Mouse (Mus musculus) liver, postnatal 0 days (tissue): ENCODE results near the gene Cacng8. TPM values are rescaled to one million over a fixed set of nuclear protein-coding genes. Genes with fewer than 3 reads are reported as not detected.

Source experiments
- ATAC-seq: fragments of 200-750 bp; cut with Nextera tagmentation; 2 replicates; pipeline ENCODE4 v1.8.0; 2017; ENCODE audit warnings: mild to moderate bottlenecking, moderate library complexity
- DNase-seq: peaks from one replicate; pipeline ENCODE4 v3.0.0-alpha.2; 2016
- H3K27ac ChIP-seq: fragments of 300-500 bp; sonication (generic); 2 replicates; pipeline ENCODE4 v1.5.1; 2014; ENCODE audit warnings: antibody characterized with exemption, moderate library complexity, mild to moderate bottlenecking, low read depth
- H3K27me3 ChIP-seq: fragments of 300-500 bp; sonication (generic); 2 replicates; pipeline ENCODE4 v1.6.1; 2014; ENCODE audit warnings: low read length, control low read depth, mixed read lengths; ENCODE audit not compliant: insufficient read depth
- H3K36me3 ChIP-seq: fragments of 300-500 bp; sonication (generic); replicated peaks from 2 replicates; pipeline ENCODE4 v1.6.1; 2014; ENCODE audit warnings: mild to moderate bottlenecking, control low read depth, low read length, moderate library complexity, mixed read lengths; ENCODE audit not compliant: insufficient read depth
- H3K4me1 ChIP-seq: fragments of 300-500 bp; sonication (generic); 2 replicates; pipeline ENCODE4 v1.6.1; 2014; ENCODE audit warnings: antibody characterized with exemption, mild to moderate bottlenecking, control low read depth; ENCODE audit not compliant: insufficient read depth
- H3K4me2 ChIP-seq: fragments of 300-500 bp; sonication (generic); 2 replicates; pipeline ENCODE4 v1.6.1; 2014; ENCODE audit warnings: low read depth, mild to moderate bottlenecking, low read length, moderate library complexity, mixed read lengths
- H3K4me3 ChIP-seq: fragments of 300-500 bp; sonication (generic); 2 replicates; pipeline ENCODE4 v1.5.1; 2014; ENCODE audit warnings: low read depth, low read length
- H3K9ac ChIP-seq: fragments of 300-500 bp; sonication (generic); replicated peaks from 2 replicates; pipeline ENCODE4 v1.6.1; 2014; ENCODE audit warnings: mild to moderate bottlenecking, moderate library complexity
- H3K9me3 ChIP-seq: fragments of 300-500 bp; sonication (generic); 2 replicates; pipeline ENCODE4 v1.6.1; 2016; ENCODE audit warnings: mild to moderate bottlenecking, control low read depth, low read length, mixed read lengths
- CTCF ChIP-seq: sonication (generic); IDR thresholded peaks from 2 replicates; pipeline ENCODE4 v1.5.1; 2016; ENCODE audit warnings: antibody characterized with exemption, low read depth
- EP300 ChIP-seq: IDR thresholded peaks from 2 replicates; pipeline ENCODE4 v1.6.1; 2016; ENCODE audit warnings: antibody characterized with exemption, low read depth, mild to moderate bottlenecking
- WGBS: fragments of 180-500 bp; shearing (Covaris S2); extraction: QIAGEN DNeasy Blood & Tissue Kit; methylation state at CpG from one replicate; pipeline ENCODE4 v1.1.7; 2014; ENCODE audit not compliant: insufficient replicate concordance; 5-methylcytosine and 5-hydroxymethylcytosine counted together
- polyA plus RNA-seq: library from polyadenylated mRNA; unstranded; fragments of >200 nt; fragmentation: Nextera tagmentation; extraction: Ambion mirVana; gene quantifications from 2 replicates; pipeline ENCODE4 v1.2.1, GENCODE M21; 2015

The Cacng8 gene
- polyA plus RNA-seq, 1 experiment from 2014 or later = not detected

DNA sequence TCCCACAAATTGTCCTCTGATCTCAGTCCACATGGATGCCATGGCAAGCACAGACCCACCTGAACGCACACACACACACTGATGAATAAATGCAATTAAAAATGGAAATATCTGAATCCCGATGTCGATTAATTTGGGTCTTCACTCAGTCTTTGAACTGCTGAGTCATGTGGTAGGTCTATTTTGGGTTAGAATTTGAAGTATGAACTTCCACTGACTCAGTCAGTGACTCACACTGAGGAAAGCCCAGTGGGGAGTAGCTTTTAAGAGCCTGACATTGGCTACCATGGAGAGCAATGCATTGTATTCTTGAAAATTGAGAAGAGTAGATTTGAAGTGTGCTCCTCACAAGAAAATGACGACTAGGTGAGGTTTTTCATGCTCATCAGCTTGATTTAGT lies 56.5 kb downstream of the Cacng8 start:
- Histone ChIP-seq H3K9me3 (no peaks in the 10 kb centered on the region), H3K9ac (no peak overlapping the region), H3K4me2 (no peak overlapping the region), H3K4me3 (no peak overlapping the region), H3K4me1 (peaks cover 2% of the 10 kb centered on the region; the same call in 1 of the 2 replicates), H3K27ac (no peak overlapping the region), H3K27me3 (0 out of 2 replicates have a peak, but pooled peaks cover 2% of the 10 kb centered on the region), H3K36me3 (no peaks in the 10 kb centered on the region)
- TF ChIP-seq EP300 = no peak
- TF ChIP-seq CTCF = no peak
- WGBS = 71% methylated on average over 4 of the region's 4 CpGs
- no peak for ATAC-seq
- no peak for DNase-seq

DNA sequence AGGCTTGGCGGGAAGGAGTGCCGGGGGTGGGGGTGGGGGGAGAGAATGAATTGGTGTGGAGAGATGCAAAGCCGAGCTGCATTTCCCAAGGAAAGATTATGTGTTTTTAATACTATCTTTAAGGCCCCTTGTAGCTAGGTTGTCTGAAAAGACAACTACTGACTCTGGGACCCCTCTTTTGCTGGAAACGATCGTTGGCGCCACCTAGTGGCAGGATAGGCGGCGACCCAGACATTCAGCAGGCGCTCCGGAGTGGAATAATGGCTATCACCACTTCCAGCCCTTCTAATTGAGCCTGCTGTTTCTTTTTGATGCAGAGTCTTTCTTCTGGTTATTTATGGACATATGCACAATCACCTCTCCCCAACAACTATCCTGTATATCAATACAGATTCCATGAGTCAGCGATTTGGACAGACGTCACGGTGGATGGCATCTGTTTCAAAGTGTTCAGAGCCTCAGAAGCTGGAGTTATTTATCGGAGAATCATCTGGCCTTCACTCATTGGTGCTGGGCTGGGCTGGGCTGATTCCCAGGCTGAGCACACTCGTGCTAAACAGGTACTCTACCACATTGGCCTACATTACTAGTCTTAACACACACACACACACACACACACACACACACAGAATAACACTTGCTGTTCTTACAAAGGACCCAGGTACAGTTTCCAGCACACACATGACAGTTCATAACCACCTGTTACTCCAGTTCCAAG lies 58.4 kb downstream of the Cacng8 start:
- peak; percentile 73 for DNase-seq

DNA sequence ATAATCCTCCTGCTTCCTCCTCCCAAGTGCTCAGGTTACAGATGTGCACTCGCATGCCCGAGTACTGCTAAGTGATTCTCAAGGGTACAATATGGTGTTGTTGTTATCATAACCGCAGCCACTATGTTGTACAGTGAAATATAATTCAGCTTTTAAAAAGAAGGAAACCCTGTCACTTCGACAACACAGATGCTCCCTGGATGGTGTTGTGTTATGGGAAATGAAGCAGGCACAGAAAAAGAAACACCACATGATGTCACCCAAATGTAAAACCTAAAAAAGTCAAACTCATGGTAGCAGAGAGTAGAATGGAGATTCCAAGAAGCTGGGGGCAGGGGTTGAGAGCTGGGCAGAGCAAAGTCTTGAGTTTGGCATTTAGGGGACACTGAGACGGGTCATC lies 60.2 kb downstream of the Cacng8 start:
- H3K4me3 ChIP-seq = no peak overlapping the region
- H3K27ac ChIP-seq = no peak overlapping the region
- peaks cover 4% of the 10 kb centered on the region; the same call in 1 of the 2 replicates for H3K4me1 ChIP-seq
- H3K27me3 ChIP-seq = 0 out of 2 replicates have a peak, but pooled peaks cover 2% of the 10 kb centered on the region
- no peak overlapping the region for H3K9ac ChIP-seq
- H3K36me3 ChIP-seq = no peaks in the 10 kb centered on the region
- TF ChIP-seq EP300 (no peak), CTCF (no peak)
- 63% methylated on average over 5 of the region's 5 CpGs for WGBS
- DNase-seq = no peak
- no peaks in the 10 kb centered on the region for H3K9me3 ChIP-seq
- no peak for ATAC-seq
- H3K4me2 ChIP-seq = no peak overlapping the region

More for the DNA sequence above, 58.4 kb downstream of the Cacng8 start:
- Histone ChIP-seq H3K9me3 (no peaks in the 10 kb centered on the region), H3K4me2 (no peak overlapping the region), H3K9ac (no peak overlapping the region), H3K36me3 (no peaks in the 10 kb centered on the region), H3K4me3 (no peak overlapping the region), H3K27me3 (0 out of 2 replicates have a peak, but pooled peaks cover 2% of the 10 kb centered on the region), H3K4me1 (peaks cover 4% of the 10 kb centered on the region; the same call in 1 of the 2 replicates), H3K27ac (no peak overlapping the region)
- no peak for ATAC-seq
- TF ChIP-seq CTCF (peak; percentile 83), EP300 (no peak)
- 23% methylated on average over 15 of the region's 15 CpGs for WGBS

DNA sequence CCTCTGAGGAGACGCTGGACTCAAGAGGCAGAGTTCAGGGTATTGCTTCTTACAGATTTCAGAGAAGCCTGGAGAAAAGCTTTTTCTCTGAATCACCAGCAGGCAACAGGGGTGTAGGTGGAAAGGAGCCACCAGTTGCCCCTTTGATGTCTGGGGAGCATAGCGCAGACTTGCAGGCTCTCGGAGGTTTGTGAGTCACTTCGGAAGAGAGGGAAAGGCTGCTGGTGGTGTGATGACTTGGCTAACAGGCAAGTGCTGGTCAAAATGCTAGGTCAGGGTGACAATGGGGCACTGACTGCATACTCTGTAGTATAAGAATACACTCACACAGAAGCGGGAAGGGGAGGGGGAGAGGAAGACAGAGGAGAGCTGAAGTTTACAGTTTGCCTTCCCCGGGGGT lies 60.7 kb downstream of the Cacng8 start:
- Histone ChIP-seq H3K27ac (no peak overlapping the region), H3K36me3 (no peaks in the 10 kb centered on the region), H3K4me3 (no peak overlapping the region), H3K4me2 (no peak overlapping the region), H3K9ac (no peak overlapping the region), H3K27me3 (0 out of 2 replicates have a peak, but pooled peaks cover 2% of the 10 kb centered on the region), H3K4me1 (peaks cover 4% of the 10 kb centered on the region; the same call in 1 of the 2 replicates), H3K9me3 (no peaks in the 10 kb centered on the region)
- ATAC-seq (no peak), DNase-seq (no peak)
- TF ChIP-seq CTCF (no peak), EP300 (no peak)
- 47% methylated on average over 6 of the region's 6 CpGs for WGBS

DNA sequence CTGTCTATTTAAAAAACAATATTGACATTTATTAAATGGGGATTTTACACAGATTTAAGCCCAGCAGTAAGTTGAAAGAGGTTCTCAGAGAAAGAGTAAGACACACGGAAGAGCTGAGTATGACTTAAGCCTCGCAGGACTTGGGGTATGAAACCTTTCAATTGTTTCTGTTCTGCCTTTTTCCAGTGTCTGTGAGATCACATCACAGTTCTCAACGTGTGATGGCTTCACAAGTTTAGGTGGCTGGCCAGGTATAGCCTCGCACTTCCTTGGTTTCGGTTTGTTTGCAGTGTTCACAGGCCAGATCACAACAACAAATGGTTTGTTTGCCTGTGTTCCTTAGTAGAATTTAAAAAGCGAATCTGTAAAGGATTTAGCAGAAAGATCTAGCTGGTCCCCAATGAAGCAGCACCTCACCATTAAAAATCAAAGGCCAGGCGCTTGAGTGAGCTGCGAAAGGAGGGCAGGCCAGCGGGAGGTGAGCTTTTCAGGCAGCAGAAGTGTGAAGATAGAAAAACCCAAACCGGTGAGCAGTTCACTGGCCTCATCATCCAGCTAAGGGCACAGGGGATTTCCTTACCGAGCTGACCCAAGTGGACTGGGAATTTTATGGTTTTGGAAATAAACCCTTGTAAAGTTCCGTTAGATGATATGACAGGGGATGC lies 62.5 kb downstream of the Cacng8 start:
- no peak for TF ChIP-seq CTCF
- no peak for TF ChIP-seq EP300
- Histone ChIP-seq H3K27ac (no peak overlapping the region), H3K36me3 (no peaks in the 10 kb centered on the region), H3K4me2 (no peak overlapping the region), H3K4me1 (peaks cover 4% of the 10 kb centered on the region; the same call in 1 of the 2 replicates), H3K27me3 (0 out of 2 replicates have a peak, but pooled peaks cover 2% of the 10 kb centered on the region), H3K9me3 (no peaks in the 10 kb centered on the region), H3K4me3 (no peak overlapping the region), H3K9ac (no peak overlapping the region)
- DNase-seq = no peak
- WGBS = 53% methylated on average over 12 of the region's 12 CpGs
- no peak for ATAC-seq

DNA sequence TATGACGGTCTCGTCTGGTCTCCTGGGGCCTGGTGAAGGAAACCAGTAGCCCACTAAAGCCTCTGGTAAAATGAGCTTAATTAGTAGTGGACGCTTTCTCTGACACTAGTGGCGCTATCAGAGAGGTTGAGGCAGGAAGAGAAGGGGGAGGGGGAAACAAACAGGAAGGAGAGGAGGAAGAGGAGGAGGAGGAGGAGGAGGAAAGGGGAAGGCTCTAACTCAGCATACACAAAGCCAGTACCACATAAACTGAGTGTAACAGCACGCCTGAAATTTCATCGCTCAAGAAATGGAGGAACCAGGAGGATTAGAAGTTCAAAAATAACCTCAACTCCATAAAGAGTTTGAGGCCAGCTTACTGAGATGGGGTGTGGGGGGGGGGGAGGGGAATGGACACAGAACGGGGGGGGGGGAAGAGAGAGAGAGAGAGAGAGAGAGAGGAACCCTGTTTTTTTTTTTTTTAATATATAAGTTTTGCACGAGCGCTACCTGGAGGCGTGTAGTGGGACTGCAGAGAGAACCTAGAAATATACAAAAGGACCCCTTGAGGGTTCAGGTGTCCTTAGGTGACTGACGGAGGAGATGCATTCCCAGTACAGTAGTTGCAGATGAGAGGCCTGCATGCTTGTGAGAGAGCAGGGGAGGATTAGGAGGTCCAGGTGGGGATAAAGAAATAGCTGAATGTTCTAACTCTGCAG lies 63.2 kb downstream of the Cacng8 start:
- no peaks in the 10 kb centered on the region for H3K9me3 ChIP-seq
- no peak overlapping the region for H3K4me3 ChIP-seq
- no peak overlapping the region for H3K27ac ChIP-seq
- 0 out of 2 replicates have a peak, but pooled peaks have one; percentile 6 for TF ChIP-seq CTCF
- no peak for TF ChIP-seq EP300
- no peak overlapping the region for H3K9ac ChIP-seq
- H3K27me3 ChIP-seq = 0 out of 2 replicates have a peak, but pooled peaks cover 2% of the 10 kb centered on the region
- H3K36me3 ChIP-seq = no peaks in the 10 kb centered on the region
- H3K4me1 ChIP-seq = peaks cover 4% of the 10 kb centered on the region; the same call in 1 of the 2 replicates
- no peak for ATAC-seq
- WGBS = 45% methylated on average over 11 of the region's 11 CpGs
- no peak for DNase-seq
- no peak overlapping the region for H3K4me2 ChIP-seq
